Mouse (Mus musculus) kidney, postnatal 0 days (tissue): Measurements from ENCODE around the gene Txndc16. TPM values are rescaled to one million over a fixed set of nuclear protein-coding genes. Genes with fewer than 3 reads are reported as not detected.
A peak's percentile ranks its signal among the peaks of the same experiment; 100 is the strongest.

ENCODE experiments used
- ATAC-seq: fragments of 200-750 bp; cut with Nextera tagmentation; replicated peaks from 2 replicates; pipeline ENCODE4 v1.8.0; 2017; ENCODE audit warnings: low read depth, moderate number of reproducible peaks, moderate TSS enrichment, moderate library complexity; ENCODE audit not compliant: low FRiP score
- DNase-seq: peaks from one replicate; pipeline ENCODE4 v3.0.0-alpha.2; 2016; ENCODE audit warnings: low spot score
- H3K27ac ChIP-seq: fragments of 300-500 bp; sonication (generic); 2 replicates; pipeline ENCODE4 v1.5.1; 2014; ENCODE audit warnings: mild to moderate bottlenecking
- H3K27me3 ChIP-seq: fragments of 300-500 bp; sonication (generic); 2 replicates; pipeline ENCODE4 v1.6.1; 2014; ENCODE audit warnings: low read length, mixed read lengths; ENCODE audit not compliant: insufficient read depth
- H3K36me3 ChIP-seq: fragments of 300-500 bp; sonication (generic); 2 replicates; pipeline ENCODE4 v1.6.1; 2014; ENCODE audit warnings: low read length, mixed read lengths; ENCODE audit not compliant: insufficient read depth
- H3K4me1 ChIP-seq: fragments of 300-500 bp; sonication (generic); replicated peaks from 2 replicates; pipeline ENCODE4 v1.6.1; 2014; ENCODE audit warnings: antibody characterized with exemption, low read length, mixed read lengths; ENCODE audit not compliant: insufficient read depth
- H3K4me2 ChIP-seq: fragments of 300-500 bp; sonication (generic); 2 replicates; pipeline ENCODE4 v1.6.1; 2014; ENCODE audit warnings: mild to moderate bottlenecking, low read length, moderate library complexity, mixed read lengths
- H3K4me3 ChIP-seq: fragments of 300-500 bp; sonication (generic); replicated peaks from 2 replicates; pipeline ENCODE4 v1.5.1; 2014; ENCODE audit warnings: low read depth, low read length
- H3K9ac ChIP-seq: fragments of 300-500 bp; sonication (generic); 2 replicates; pipeline ENCODE4 v1.6.1; 2014; ENCODE audit warnings: low read depth, low read length
- H3K9me3 ChIP-seq: fragments of 300-500 bp; sonication (generic); replicated peaks from 2 replicates; pipeline ENCODE4 v1.6.1; 2016; ENCODE audit warnings: low read length, inconsistent platforms, mixed read lengths
- CTCF ChIP-seq: IDR thresholded peaks from 2 replicates; pipeline ENCODE4 v1.5.1; 2016; ENCODE audit warnings: antibody characterized with exemption, low read depth, mild to moderate bottlenecking, moderate library complexity
- WGBS: fragments of 180-500 bp; shearing (Covaris S2); extraction: QIAGEN DNeasy Blood & Tissue Kit; methylation state at CpG from one replicate; pipeline ENCODE4 v1.1.7; 2014; 5-methylcytosine and 5-hydroxymethylcytosine counted together
- polyA plus RNA-seq: library from polyadenylated mRNA; unstranded; fragments of >200 nt; fragmentation: Nextera tagmentation; extraction: Ambion mirVana; gene quantifications from 2 replicates; pipeline ENCODE4 v1.2.1, GENCODE M21; 2015

The Txndc16 gene
- polyA plus RNA-seq, 1 experiment from 2014 or later = 13.5 TPM

GRCm38 (mm10) chr14:45118359-45118758 lies 101.8 kb downstream of the Txndc16 start:
- DNase-seq (peak; percentile 82), ATAC-seq (no peak; the same call in 1 of the 2 replicates)
- Histone ChIP-seq H3K9ac (no peak overlapping the region), H3K4me2 (no peak overlapping the region), H3K4me3 (no peak overlapping the region), H3K27me3 (no peaks in the 10 kb centered on the region), H3K27ac (no peak overlapping the region), H3K4me1 (no peaks in the 10 kb centered on the region), H3K36me3 (no peaks in the 10 kb centered on the region), H3K9me3 (no peaks in the 10 kb centered on the region)
- no peak for TF ChIP-seq CTCF
- WGBS = 35% methylated on average over 4 of the region's 4 CpGs

DNA sequence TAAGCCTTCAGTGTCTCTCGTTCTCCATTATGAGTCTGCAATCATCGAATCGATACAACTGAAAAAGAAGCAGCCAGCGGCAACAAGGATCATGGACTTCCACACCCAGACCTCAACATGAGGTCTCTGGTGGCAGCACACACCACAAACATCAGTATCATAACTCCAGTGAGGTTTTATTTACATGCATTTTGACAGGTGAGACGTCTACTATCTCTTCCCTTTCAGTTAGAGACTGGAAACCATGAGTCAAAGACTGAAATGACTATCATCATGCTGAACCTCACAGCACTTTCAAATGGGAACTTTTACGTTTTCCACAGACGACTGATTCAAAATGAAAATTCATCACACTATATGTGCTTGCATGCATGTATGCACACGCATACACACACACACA lies 117.9 kb downstream of the Txndc16 start:
- TF ChIP-seq CTCF = no peak
- Histone ChIP-seq H3K4me2 (no peak overlapping the region), H3K4me3 (no peak overlapping the region), H3K36me3 (no peaks in the 10 kb centered on the region), H3K27me3 (no peaks in the 10 kb centered on the region), H3K9ac (no peak overlapping the region), H3K9me3 (no peaks in the 10 kb centered on the region), H3K4me1 (no peaks in the 10 kb centered on the region), H3K27ac (no peak overlapping the region)
- 89% methylated on average over 8 of the region's 8 CpGs for WGBS
- no peak for ATAC-seq
- no peak for DNase-seq

DNA sequence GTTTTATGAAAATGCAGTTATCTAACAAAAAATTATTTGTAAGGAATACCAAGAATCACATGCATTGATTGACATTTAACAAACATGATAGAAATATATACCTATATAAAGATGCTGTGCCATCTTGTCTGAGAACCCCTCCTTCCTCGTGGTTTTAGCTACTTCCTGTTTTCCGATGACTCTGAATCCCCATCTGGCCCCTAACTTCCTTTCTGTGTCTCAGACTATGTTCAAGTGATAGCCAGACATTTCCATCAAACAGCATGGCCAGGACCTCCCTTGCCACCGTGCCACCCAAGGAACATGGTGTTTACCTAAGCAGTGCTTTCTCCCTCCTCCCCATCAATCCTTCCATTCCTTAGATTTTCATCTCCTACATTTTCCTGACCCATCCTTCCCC lies 127.8 kb downstream of the Txndc16 start:
- Histone ChIP-seq H3K4me3 (no peak overlapping the region), H3K27me3 (no peaks in the 10 kb centered on the region), H3K27ac (no peak overlapping the region), H3K36me3 (no peaks in the 10 kb centered on the region), H3K4me1 (no peaks in the 10 kb centered on the region), H3K9ac (no peak overlapping the region), H3K9me3 (no peaks in the 10 kb centered on the region), H3K4me2 (no peak overlapping the region)
- ATAC-seq (no peak), DNase-seq (no peak)
- 78% methylated on average over 3 of the region's 3 CpGs for WGBS
- no peak for TF ChIP-seq CTCF

GRCm38 (mm10) chr14:45090011-45090410 lies 130.1 kb downstream of the Txndc16 start:
- 79% methylated on average over 4 of the region's 4 CpGs for WGBS
- TF ChIP-seq CTCF = no peak
- ATAC-seq (no peak), DNase-seq (no peak)
- Histone ChIP-seq H3K27ac (no peak overlapping the region), H3K9me3 (no peaks in the 10 kb centered on the region), H3K4me1 (no peaks in the 10 kb centered on the region), H3K4me2 (no peak overlapping the region), H3K9ac (no peak overlapping the region), H3K27me3 (no peaks in the 10 kb centered on the region), H3K4me3 (no peak overlapping the region), H3K36me3 (no peaks in the 10 kb centered on the region)

DNA sequence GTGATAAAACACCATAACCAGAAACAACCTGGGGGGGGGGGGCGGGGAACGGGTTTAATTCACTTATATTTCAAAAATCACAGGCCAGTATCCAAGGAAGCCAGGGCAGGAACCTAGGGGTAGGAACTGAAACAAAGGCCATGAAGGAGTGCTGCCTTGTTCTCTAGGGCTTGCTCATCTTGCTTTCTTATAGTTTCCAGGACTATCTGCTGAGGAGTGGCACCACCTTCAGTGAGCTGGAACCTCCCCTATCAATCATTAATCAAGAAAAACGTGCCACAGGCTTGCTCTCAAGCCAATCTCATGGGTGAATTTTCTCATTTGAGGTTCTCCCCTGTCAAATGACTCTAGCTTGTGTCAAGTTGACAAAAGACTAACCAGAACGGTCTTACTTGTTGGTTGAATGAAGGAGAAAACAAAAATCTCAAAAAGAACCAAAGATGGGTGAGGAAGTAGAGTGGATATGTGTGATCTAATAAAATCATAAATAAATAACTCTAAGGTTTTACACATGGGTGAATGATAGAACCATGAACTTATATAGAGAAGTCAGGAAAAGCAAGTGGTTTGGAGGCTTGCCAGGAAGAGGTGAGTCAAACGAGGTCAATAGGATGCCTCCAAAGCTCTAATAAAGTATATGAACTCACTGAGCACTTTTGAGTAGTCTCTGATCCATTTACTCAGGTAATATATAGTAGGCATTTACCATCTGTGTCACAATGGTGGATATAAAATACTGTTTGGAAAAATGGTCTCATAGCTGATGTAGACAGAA lies 134.3 kb downstream of the Txndc16 start:
- no peaks in the 10 kb centered on the region for H3K27me3 ChIP-seq
- TF ChIP-seq CTCF = no peak
- H3K36me3 ChIP-seq = no peaks in the 10 kb centered on the region
- H3K27ac ChIP-seq = no peak overlapping the region
- ATAC-seq (peak; percentile 65; the same call in 1 of the 2 replicates), DNase-seq (no peak)
- no peaks in the 10 kb centered on the region for H3K9me3 ChIP-seq
- H3K4me3 ChIP-seq = no peak overlapping the region
- no peak overlapping the region for H3K9ac ChIP-seq
- WGBS = 62% methylated on average over 5 of the region's 5 CpGs
- no peak overlapping the region for H3K4me2 ChIP-seq
- H3K4me1 ChIP-seq = no peaks in the 10 kb centered on the region

GRCm38 (mm10) chr14:45084656-45085280 lies 135.4 kb downstream of the Txndc16 start:
- Histone ChIP-seq H3K9me3 (no peaks in the 10 kb centered on the region), H3K4me3 (no peak overlapping the region), H3K9ac (no peak overlapping the region), H3K27ac (no peak overlapping the region), H3K36me3 (no peaks in the 10 kb centered on the region), H3K27me3 (no peaks in the 10 kb centered on the region), H3K4me2 (no peak overlapping the region), H3K4me1 (no peaks in the 10 kb centered on the region)
- TF ChIP-seq CTCF = no peak
- ATAC-seq = no peak
- DNase-seq = no peak
- 87% methylated on average over 5 of the region's 5 CpGs for WGBS
